ENCODE assay signal across 9 mouse cellular contexts in the genomic region with DNA sequence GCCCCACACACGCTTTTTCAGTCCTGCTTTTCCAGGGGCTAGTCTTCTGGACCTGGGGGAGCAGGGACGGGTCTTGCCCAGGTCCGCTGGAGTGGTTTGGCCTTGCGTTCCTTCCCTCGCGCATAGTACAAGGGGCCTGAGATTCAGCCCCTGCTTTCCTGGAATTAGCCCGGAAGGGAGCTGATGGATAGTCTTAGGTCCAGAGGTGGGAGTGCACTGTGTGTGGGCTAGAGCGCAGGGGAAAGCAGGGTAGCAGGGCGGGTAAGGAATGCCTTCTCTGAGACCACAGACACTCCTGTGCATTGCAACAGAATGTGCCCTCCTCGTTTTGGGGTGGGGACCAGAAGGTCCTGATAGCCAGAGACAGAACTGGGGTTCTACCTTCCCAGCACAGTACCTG. TPM values are rescaled to one million over a fixed set of nuclear protein-coding genes. Genes with fewer than 3 reads are reported as not detected.
DNase-seq lines count a peak whose midpoint lies in the region; ATAC-seq and TF ChIP-seq lines count a peak whose summit lies in the region.
"Had no signal": no experiment of that assay in that cellular context is flagged by ENCODE, and none has a peak within 500 bp of the region (broad histone marks: within the 10 kb centered on the region; RNA-seq: fewer than 3 reads in every experiment).

No protein-coding gene starts in this region.

- H3K27ac ChIP-seq in heart, embryonic 13.5 days (replicated peaks): no peak overlapping the region; the same call in 1 of the 2 replicates
- H3K27ac ChIP-seq in bone marrow macrophage, adult 2 months (ENCODE audit: insufficient read depth, low read depth, low read length): no peak overlapping the region
- peak overlapping the region; percentile 62; the same call in 1 of the 2 replicates for H3K27ac ChIP-seq in hindbrain, embryonic 12.5 days
- H3K27ac ChIP-seq in midbrain, embryonic 11.5 days (ENCODE audit: low read depth, low read length): no peak overlapping the region

- peak overlapping the region; percentile 75 for H3K4me3 ChIP-seq in heart, embryonic 13.5 days
- H3K4me3 ChIP-seq in bone marrow macrophage, adult 2 months (ENCODE audit: insufficient read depth, low read length): peak overlapping the region; percentile 73; the same call in 1 of the 2 replicates
- peak overlapping the region; percentile 65 for H3K4me3 ChIP-seq in hindbrain, embryonic 12.5 days
- H3K4me3 ChIP-seq in midbrain, embryonic 11.5 days (ENCODE audit: low read depth, low read length): peak overlapping the region; percentile 66; the same call in 1 of the 2 replicates

- ATAC-seq in heart, embryonic 13.5 days (ENCODE audit: extremely low read depth, insufficient number of reproducible peaks, low FRiP score, low TSS enrichment): no peak
- ATAC-seq in hindbrain, embryonic 12.5 days (ENCODE audit: low FRiP score): 0 out of 2 replicates have a peak, but pooled peaks have one; percentile 16
- ATAC-seq in midbrain, embryonic 11.5 days (ENCODE audit: low FRiP score): peak; percentile 15
- ATAC-seq in granulocyte monocyte progenitor cell, adult 5-6 weeks (replicated peaks; ENCODE audit: poor library complexity, severe bottlenecking): no peak

- TF ChIP-seq POLR2A in bone marrow macrophage, adult 2 months (IDR thresholded peaks at IDR 0.05; ENCODE audit: borderline replicate concordance, low read depth, low read length): no peak

- H3K9me3 ChIP-seq in heart, embryonic 13.5 days: no peaks in the 10 kb centered on the region
- H3K9me3 ChIP-seq in hindbrain, embryonic 12.5 days (replicated peaks): no peaks in the 10 kb centered on the region
- H3K9me3 ChIP-seq in midbrain, embryonic 11.5 days (ENCODE audit: control insufficient read depth, low read length): no peaks in the 10 kb centered on the region

- peaks cover 45% of the 10 kb centered on the region for H3K4me1 ChIP-seq in heart, embryonic 13.5 days
- peaks cover 12% of the 10 kb centered on the region for H3K4me1 ChIP-seq in bone marrow macrophage, adult 2 months (ENCODE audit: control insufficient read depth, insufficient read depth, low read length)
- H3K4me1 ChIP-seq in hindbrain, embryonic 12.5 days: peaks cover 45% of the 10 kb centered on the region
- H3K4me1 ChIP-seq in midbrain, embryonic 11.5 days (ENCODE audit: control insufficient read depth, insufficient read depth, low read length): peaks cover 22% of the 10 kb centered on the region

- H3K4me2 ChIP-seq in heart, embryonic 13.5 days: peak overlapping the region; percentile 89
- H3K4me2 ChIP-seq in hindbrain, embryonic 12.5 days (replicated peaks): peak overlapping the region; percentile 79
- H3K4me2 ChIP-seq in midbrain, embryonic 11.5 days: peak overlapping the region; percentile 84

- TF ChIP-seq CTCF in bone marrow macrophage, adult 2 months (IDR thresholded peaks at IDR 0.05; ENCODE audit: low read depth, low read length): no peak

- H3K9ac ChIP-seq in heart, embryonic 13.5 days: peak overlapping the region; percentile 86
- H3K9ac ChIP-seq in hindbrain, embryonic 12.5 days: peak overlapping the region; percentile 23; the same call in 1 of the 2 replicates
- H3K9ac ChIP-seq in midbrain, embryonic 11.5 days (ENCODE audit: low read length): peak overlapping the region; percentile 86

- H3K27me3 ChIP-seq in heart, embryonic 13.5 days (replicated peaks): 0 out of 2 replicates have a peak, but pooled peaks cover 2% of the 10 kb centered on the region
- no peaks in the 10 kb centered on the region for H3K27me3 ChIP-seq in hindbrain, embryonic 12.5 days
- no peaks in the 10 kb centered on the region for H3K27me3 ChIP-seq in midbrain, embryonic 11.5 days (ENCODE audit: control insufficient read depth, insufficient read depth, low read length)
- H3K27me3 ChIP-seq: CH12.LX had no signal

- DNase-seq in heart, adult 11 months: no peak
- no peak for DNase-seq in midbrain, embryonic 11.5 days (ENCODE audit: low spot score, missing footprints)
- DNase-seq in cerebellum, postnatal 36 days: no peak
- no peak for DNase-seq in gastrocnemius, adult 18-20 months (ENCODE audit: low spot score)

- peaks cover 27% of the 10 kb centered on the region for H3K36me3 ChIP-seq in heart, embryonic 13.5 days
- H3K36me3 ChIP-seq in hindbrain, embryonic 12.5 days: peaks cover 16% of the 10 kb centered on the region
- peaks cover 5% of the 10 kb centered on the region for H3K36me3 ChIP-seq in midbrain, embryonic 11.5 days (ENCODE audit: control insufficient read depth, insufficient read depth, low read length)

- 38% methylated on average over 10 of the region's 10 CpGs for WGBS in heart, embryonic 13.5 days
- 47% methylated on average over 10 of the region's 10 CpGs for WGBS in hindbrain, embryonic 12.5 days
- WGBS in midbrain, embryonic 11.5 days: 45% methylated on average over 10 of the region's 10 CpGs

RNA-seq across cellular contexts. Expression of gene Aprt, which starts 0.4 kb away (rescaled TPM):
- polyA plus RNA-seq in heart, embryonic 13.5 days (2015; fragmentation: Nextera tagmentation; extraction: Ambion mirVana): 251 and 271 TPM in 2 replicates
- 187 and 203 TPM in 2 replicates for polyA plus RNA-seq in bone marrow macrophage, adult 2 months (2012; ENCODE audit: insufficient read depth, insufficient read length, missing spikeins)
- polyA plus RNA-seq in hindbrain, embryonic 12.5 days (2016; fragmentation: Nextera tagmentation; extraction: Ambion mirVana): 160 and 185 TPM in 2 replicates
- polyA plus RNA-seq in midbrain, embryonic 11.5 days (2014; fragmentation: Nextera tagmentation; extraction: Ambion mirVana): 176 and 195 TPM in 2 replicates
- total RNA-seq in gastrocnemius, adult 18-20 months (2021): 10 to 100 TPM; 39.6 to 40.1 TPM
- 276 and 290 TPM in 2 replicates for total RNA-seq in granulocyte monocyte progenitor cell, adult 5-6 weeks (2014; fragmentation: Nextera tagmentation)
- 139 and 228 TPM in 2 replicates for total RNA-seq in granulocyte monocyte progenitor cell, adult 5-6 weeks (2017)

RNA-seq across cellular contexts. Expression of gene Cdt1, which starts 9.3 kb away (rescaled TPM):
- 31.0 and 34.6 TPM in 2 replicates for polyA plus RNA-seq in heart, embryonic 13.5 days (2015; fragmentation: Nextera tagmentation; extraction: Ambion mirVana)
- 18.5 and 22.9 TPM in 2 replicates for polyA plus RNA-seq in bone marrow macrophage, adult 2 months (2012; ENCODE audit: insufficient read depth, insufficient read length, missing spikeins)
- 22.7 and 23.9 TPM in 2 replicates for polyA plus RNA-seq in hindbrain, embryonic 12.5 days (2016; fragmentation: Nextera tagmentation; extraction: Ambion mirVana)
- polyA plus RNA-seq in midbrain, embryonic 11.5 days (2014; fragmentation: Nextera tagmentation; extraction: Ambion mirVana): 25.7 and 35.8 TPM in 2 replicates
- under 1 TPM; 0.30 to 0.66 TPM for total RNA-seq in gastrocnemius, adult 18-20 months (2021)
- 76.0 and 153 TPM in 2 replicates for total RNA-seq in granulocyte monocyte progenitor cell, adult 5-6 weeks (2014; fragmentation: Nextera tagmentation)
- total RNA-seq in granulocyte monocyte progenitor cell, adult 5-6 weeks (2017): 38.6 and 38.8 TPM in 2 replicates

RNA-seq across cellular contexts. Expression of gene Piezo1, which starts 26.0 kb away (rescaled TPM):
- 12.9 and 15.4 TPM in 2 replicates for polyA plus RNA-seq in heart, embryonic 13.5 days (2015; fragmentation: Nextera tagmentation; extraction: Ambion mirVana)
- polyA plus RNA-seq in bone marrow macrophage, adult 2 months (2012; ENCODE audit: insufficient read depth, insufficient read length, missing spikeins): 32.1 and 36.2 TPM in 2 replicates
- 8.9 TPM in 2 replicates for polyA plus RNA-seq in hindbrain, embryonic 12.5 days (2016; fragmentation: Nextera tagmentation; extraction: Ambion mirVana)
- 2.8 and 4.3 TPM in 2 replicates for polyA plus RNA-seq in midbrain, embryonic 11.5 days (2014; fragmentation: Nextera tagmentation; extraction: Ambion mirVana)
- 10 to 100 TPM; 11.5 to 13.2 TPM for total RNA-seq in gastrocnemius, adult 18-20 months (2021)
- total RNA-seq in granulocyte monocyte progenitor cell, adult 5-6 weeks (2014; fragmentation: Nextera tagmentation): 19.4 and 67.1 TPM in 2 replicates
- total RNA-seq in granulocyte monocyte progenitor cell, adult 5-6 weeks (2017): 15.8 and 22.4 TPM in 2 replicates

RNA-seq across cellular contexts. Expression of gene Galns, which starts 34.1 kb away (rescaled TPM):
- 11.1 and 11.9 TPM in 2 replicates for polyA plus RNA-seq in heart, embryonic 13.5 days (2015; fragmentation: Nextera tagmentation; extraction: Ambion mirVana)
- 32.8 and 36.7 TPM in 2 replicates for polyA plus RNA-seq in bone marrow macrophage, adult 2 months (2012; ENCODE audit: insufficient read depth, insufficient read length, missing spikeins)
- polyA plus RNA-seq in hindbrain, embryonic 12.5 days (2016; fragmentation: Nextera tagmentation; extraction: Ambion mirVana): 6.3 and 6.9 TPM in 2 replicates
- 6.0 and 6.4 TPM in 2 replicates for polyA plus RNA-seq in midbrain, embryonic 11.5 days (2014; fragmentation: Nextera tagmentation; extraction: Ambion mirVana)
- total RNA-seq in gastrocnemius, adult 18-20 months (2021): 1 to 10 TPM; 1.0 to 1.1 TPM
- total RNA-seq in granulocyte monocyte progenitor cell, adult 5-6 weeks (2014; fragmentation: Nextera tagmentation): 39.0 and 46.3 TPM in 2 replicates
- total RNA-seq in granulocyte monocyte progenitor cell, adult 5-6 weeks (2017): 36.1 and 46.6 TPM in 2 replicates

RNA-seq across cellular contexts. Expression of gene Trappc2l, which starts 34.3 kb away (rescaled TPM):
- polyA plus RNA-seq in heart, embryonic 13.5 days (2015; fragmentation: Nextera tagmentation; extraction: Ambion mirVana): 55.6 and 74.0 TPM in 2 replicates
- polyA plus RNA-seq in bone marrow macrophage, adult 2 months (2012; ENCODE audit: insufficient read depth, insufficient read length, missing spikeins): 55.0 and 59.6 TPM in 2 replicates
- polyA plus RNA-seq in hindbrain, embryonic 12.5 days (2016; fragmentation: Nextera tagmentation; extraction: Ambion mirVana): 48.2 and 52.6 TPM in 2 replicates
- polyA plus RNA-seq in midbrain, embryonic 11.5 days (2014; fragmentation: Nextera tagmentation; extraction: Ambion mirVana): 43.0 and 43.7 TPM in 2 replicates
- 10 to 100 TPM; 39.9 to 46.1 TPM for total RNA-seq in gastrocnemius, adult 18-20 months (2021)
- 41.0 and 55.7 TPM in 2 replicates for total RNA-seq in granulocyte monocyte progenitor cell, adult 5-6 weeks (2014; fragmentation: Nextera tagmentation)
- total RNA-seq in granulocyte monocyte progenitor cell, adult 5-6 weeks (2017): 16.1 and 21.7 TPM in 2 replicates

Comparison
In these comparisons a context has a peak if more than half of its experiments do, and no peak if none do; other contexts are left out.
1. ATAC-seq: peak in hindbrain, embryonic 12.5 days (single experiment) and midbrain, embryonic 11.5 days (single experiment); none in heart, embryonic 13.5 days (single experiment) and granulocyte monocyte progenitor cell, adult 5-6 weeks (single experiment).
2. H3K9ac ChIP-seq: peak in every context shown above with its lines; median percentile 86 in heart, embryonic 13.5 days; 86 in midbrain, embryonic 11.5 days; 23 in hindbrain, embryonic 12.5 days.
3. Peak in every context shown above with its lines, with median percentiles within 50 percentile points of each other: H3K4me2 ChIP-seq and H3K4me3 ChIP-seq.